Mouse (Mus musculus): Measurements from ENCODE around the gene Dgki. TPM values are rescaled to one million over a fixed set of nuclear protein-coding genes. Genes with fewer than 3 reads are reported as not detected.

The Dgki gene
- total RNA-seq, 1 experiment, result 0.94 TPM

DNA sequence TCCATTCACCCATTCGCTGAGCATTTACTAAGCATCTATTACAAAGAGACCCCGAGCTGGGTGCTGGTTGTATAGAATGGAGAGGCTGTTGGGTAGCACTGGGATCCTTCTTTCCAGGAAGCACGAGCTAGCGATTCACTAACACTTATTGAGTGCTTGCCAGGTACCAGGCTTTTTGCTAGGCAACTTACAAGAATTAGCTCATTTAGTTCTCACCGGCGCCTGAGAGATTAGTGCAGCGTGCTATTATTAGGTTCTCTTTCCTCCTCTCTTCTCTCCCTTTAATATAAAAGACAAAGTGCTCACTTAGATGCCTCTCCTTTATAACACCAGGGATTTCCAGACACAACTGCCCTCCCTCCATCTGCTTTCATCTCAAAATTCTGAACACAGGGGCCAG, 54.2 kb downstream of the Dgki start:
- no peaks in the 10 kb centered on the region for H3K36me3 ChIP-seq (ENCODE audit: control insufficient read depth, insufficient read depth, low read length, poor library complexity, severe bottlenecking)
- no peaks in the 10 kb centered on the region for H3K4me1 ChIP-seq (ENCODE audit: control insufficient read depth in 2 of 2, insufficient read depth in 2 of 2, low read length in 2 of 2, poor library complexity in 1 of 2)
- no peak overlapping the region for H3K4me3 ChIP-seq (ENCODE audit: insufficient read depth in 1 of 2, low read depth in 1 of 2, low read length in 2 of 2, poor library complexity in 1 of 2, severe bottlenecking in 1 of 2)
- H3K27ac ChIP-seq (ENCODE audit: insufficient read depth, low read depth, low read length, poor library complexity, severe bottlenecking), result no peak overlapping the region
- DNase-seq (ENCODE audit: low read depth, low spot score), result no peak
- H3K9me3 ChIP-seq (ENCODE audit: control insufficient read depth, insufficient read depth, low read depth, low read length), result no peaks in the 10 kb centered on the region
- H3K9ac ChIP-seq (ENCODE audit: insufficient read depth, low read depth, low read length, poor library complexity, severe bottlenecking), result no peak overlapping the region
- in situ Hi-C loops (cut with MboI; ENCODE audit: low sequenced_read_pairs in 2 of 2, unreplicated experiment in 2 of 2), result no loop called here
- TF ChIP-seq ZC3H11A (IDR thresholded peaks at IDR 0.05; ENCODE audit: borderline replicate concordance, low read depth, low read length), result no peak
- no peak for TF ChIP-seq MAFK (IDR thresholded peaks at IDR 0.05; ENCODE audit: insufficient read depth, low read depth, low read length)
- TF ChIP-seq HCFC1 (IDR thresholded peaks at IDR 0.05; ENCODE audit: borderline replicate concordance, insufficient read depth, low read length), result no peak
- no peak for TF ChIP-seq ZNF384 (IDR thresholded peaks at IDR 0.05; ENCODE audit: low read depth, low read length)
- TF ChIP-seq CHD2 (IDR thresholded peaks at IDR 0.05; ENCODE audit: low read depth, low read length), result no peak

DNA sequence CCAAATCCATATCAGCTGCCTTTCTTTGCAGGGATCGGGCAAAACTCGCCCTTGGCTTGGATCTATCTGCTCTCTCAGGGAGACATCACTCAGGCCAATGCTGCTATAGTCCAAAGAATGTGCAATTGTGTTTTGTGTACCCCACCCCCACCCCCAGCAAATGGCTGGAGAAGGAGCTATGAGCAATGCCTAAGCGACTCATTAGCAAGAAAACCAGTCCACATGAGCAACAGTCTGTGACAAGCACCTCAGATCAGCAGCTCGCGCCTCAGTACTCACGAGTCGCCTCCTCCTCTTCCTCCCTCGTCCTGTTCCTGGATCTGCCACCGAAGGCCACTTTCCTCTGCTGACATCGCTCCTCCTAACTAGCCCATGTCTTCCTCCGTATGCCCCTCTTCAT, 55.9 kb downstream of the Dgki start:
- no peaks in the 10 kb centered on the region for H3K9me3 ChIP-seq (ENCODE audit: control insufficient read depth, insufficient read depth, low read depth, low read length)
- no peak overlapping the region for H3K4me3 ChIP-seq (ENCODE audit: insufficient read depth in 1 of 2, low read depth in 1 of 2, low read length in 2 of 2, poor library complexity in 1 of 2, severe bottlenecking in 1 of 2)
- TF ChIP-seq HCFC1 (IDR thresholded peaks at IDR 0.05; ENCODE audit: borderline replicate concordance, insufficient read depth, low read length) (no peak), MAFK (IDR thresholded peaks at IDR 0.05; ENCODE audit: insufficient read depth, low read depth, low read length) (no peak), ZC3H11A (IDR thresholded peaks at IDR 0.05; ENCODE audit: borderline replicate concordance, low read depth, low read length) (no peak), ZNF384 (IDR thresholded peaks at IDR 0.05; ENCODE audit: low read depth, low read length) (no peak), CHD2 (IDR thresholded peaks at IDR 0.05; ENCODE audit: low read depth, low read length) (no peak)
- in situ Hi-C loops (cut with MboI; ENCODE audit: low sequenced_read_pairs in 2 of 2, unreplicated experiment in 2 of 2), result no loop called here
- no peak overlapping the region for H3K27ac ChIP-seq (ENCODE audit: insufficient read depth, low read depth, low read length, poor library complexity, severe bottlenecking)
- H3K36me3 ChIP-seq (ENCODE audit: control insufficient read depth, insufficient read depth, low read length, poor library complexity, severe bottlenecking), result no peaks in the 10 kb centered on the region
- no peak overlapping the region for H3K9ac ChIP-seq (ENCODE audit: insufficient read depth, low read depth, low read length, poor library complexity, severe bottlenecking)
- no peak for DNase-seq (ENCODE audit: low read depth, low spot score)
- H3K4me1 ChIP-seq (ENCODE audit: control insufficient read depth in 2 of 2, insufficient read depth in 2 of 2, low read length in 2 of 2, poor library complexity in 1 of 2), result no peaks in the 10 kb centered on the region

DNA sequence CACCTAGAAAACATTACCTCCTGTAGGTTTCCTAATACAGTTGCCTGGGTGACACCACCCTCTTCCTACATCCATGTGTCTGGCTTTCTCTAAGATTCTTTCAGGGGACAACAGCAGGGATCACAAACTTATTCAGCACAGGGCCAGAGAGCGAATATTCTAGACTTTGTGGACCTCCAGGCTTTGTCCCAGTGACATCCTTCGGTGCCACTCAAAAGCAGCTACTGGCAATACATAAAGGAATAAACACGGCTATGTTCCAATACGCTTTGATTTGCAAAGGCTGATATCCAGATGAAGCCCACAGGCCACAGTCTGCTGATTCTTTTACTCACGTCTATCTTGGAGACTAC, 57.2 kb downstream of the Dgki start:
- no peak for TF ChIP-seq CHD2 (IDR thresholded peaks at IDR 0.05; ENCODE audit: low read depth, low read length)
- no peak for TF ChIP-seq HCFC1 (IDR thresholded peaks at IDR 0.05; ENCODE audit: borderline replicate concordance, insufficient read depth, low read length)
- TF ChIP-seq ZC3H11A (IDR thresholded peaks at IDR 0.05; ENCODE audit: borderline replicate concordance, low read depth, low read length), result no peak
- no peak for TF ChIP-seq ZNF384 (IDR thresholded peaks at IDR 0.05; ENCODE audit: low read depth, low read length)
- no peak for TF ChIP-seq MAFK (IDR thresholded peaks at IDR 0.05; ENCODE audit: insufficient read depth, low read depth, low read length)
- Histone ChIP-seq H3K4me3 (ENCODE audit: insufficient read depth in 1 of 2, low read depth in 1 of 2, low read length in 2 of 2, poor library complexity in 1 of 2, severe bottlenecking in 1 of 2) (no peak overlapping the region), H3K4me1 (ENCODE audit: control insufficient read depth in 2 of 2, insufficient read depth in 2 of 2, low read length in 2 of 2, poor library complexity in 1 of 2) (no peaks in the 10 kb centered on the region), H3K9me3 (ENCODE audit: control insufficient read depth, insufficient read depth, low read depth, low read length) (no peaks in the 10 kb centered on the region), H3K9ac (ENCODE audit: insufficient read depth, low read depth, low read length, poor library complexity, severe bottlenecking) (no peak overlapping the region), H3K36me3 (ENCODE audit: control insufficient read depth, insufficient read depth, low read length, poor library complexity, severe bottlenecking) (no peaks in the 10 kb centered on the region), H3K27ac (ENCODE audit: insufficient read depth, low read depth, low read length, poor library complexity, severe bottlenecking) (no peak overlapping the region)
- DNase-seq (ENCODE audit: low read depth, low spot score), result no peak
- in situ Hi-C loops (cut with MboI; ENCODE audit: low sequenced_read_pairs in 2 of 2, unreplicated experiment in 2 of 2), result no loop called here

DNA sequence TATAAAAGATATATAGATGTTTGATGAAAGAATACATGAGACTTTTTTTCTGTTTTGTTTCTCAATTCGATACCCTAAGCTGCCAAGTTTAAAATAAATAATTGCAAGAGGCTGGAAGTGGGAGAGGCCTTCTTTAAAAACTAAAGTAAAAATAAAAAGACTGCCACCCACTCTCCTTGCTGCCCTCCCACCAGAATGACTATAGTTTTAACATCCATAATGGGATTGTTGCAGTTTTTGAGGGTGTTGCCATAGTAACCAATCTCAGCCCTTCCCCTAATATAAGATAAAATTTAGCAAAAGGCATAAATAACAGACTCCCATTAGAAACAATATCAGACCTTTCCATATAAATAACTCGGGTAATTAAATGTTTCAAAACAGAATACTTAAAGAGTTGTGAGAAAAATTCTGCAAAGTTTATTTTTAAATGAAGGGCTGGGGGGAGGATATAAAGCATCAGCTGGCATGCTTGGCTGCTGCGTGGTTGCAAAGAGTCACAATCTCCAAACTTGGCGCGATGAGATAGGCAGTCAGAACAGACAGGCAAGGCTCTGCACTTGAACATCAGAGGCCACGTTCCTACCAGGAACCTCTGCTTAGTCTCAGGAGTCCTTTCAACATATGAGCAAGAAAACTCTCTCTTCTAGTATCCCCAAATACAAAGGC, 57.8 kb downstream of the Dgki start:
- Histone ChIP-seq H3K4me1 (ENCODE audit: control insufficient read depth in 2 of 2, insufficient read depth in 2 of 2, low read length in 2 of 2, poor library complexity in 1 of 2) (no peaks in the 10 kb centered on the region), H3K9me3 (ENCODE audit: control insufficient read depth, insufficient read depth, low read depth, low read length) (no peaks in the 10 kb centered on the region), H3K4me3 (ENCODE audit: insufficient read depth in 1 of 2, low read depth in 1 of 2, low read length in 2 of 2, poor library complexity in 1 of 2, severe bottlenecking in 1 of 2) (no peak overlapping the region), H3K27ac (ENCODE audit: insufficient read depth, low read depth, low read length, poor library complexity, severe bottlenecking) (no peak overlapping the region), H3K36me3 (ENCODE audit: control insufficient read depth, insufficient read depth, low read length, poor library complexity, severe bottlenecking) (no peaks in the 10 kb centered on the region), H3K9ac (ENCODE audit: insufficient read depth, low read depth, low read length, poor library complexity, severe bottlenecking) (no peak overlapping the region)
- no peak for DNase-seq (ENCODE audit: low read depth, low spot score)
- in situ Hi-C loops (cut with MboI; ENCODE audit: low sequenced_read_pairs in 2 of 2, unreplicated experiment in 2 of 2), result no loop called here
- TF ChIP-seq ZC3H11A (IDR thresholded peaks at IDR 0.05; ENCODE audit: borderline replicate concordance, low read depth, low read length), result no peak
- TF ChIP-seq ZNF384 (IDR thresholded peaks at IDR 0.05; ENCODE audit: low read depth, low read length), result no peak
- TF ChIP-seq MAFK (IDR thresholded peaks at IDR 0.05; ENCODE audit: insufficient read depth, low read depth, low read length), result no peak
- TF ChIP-seq HCFC1 (IDR thresholded peaks at IDR 0.05; ENCODE audit: borderline replicate concordance, insufficient read depth, low read length), result no peak
- TF ChIP-seq CHD2 (IDR thresholded peaks at IDR 0.05; ENCODE audit: low read depth, low read length), result no peak

Data from ES-E14 (cell line).